Mouse (Mus musculus) heart, postnatal 0 days (tissue): ENCODE data around the gene Hadh. TPM values are rescaled to one million over a fixed set of nuclear protein-coding genes. Genes with fewer than 3 reads are reported as not detected.

ENCODE experiments used
- ATAC-seq: fragments of 200-750 bp; cut with Nextera tagmentation; 2 replicates; pipeline ENCODE4 v1.8.0; 2017; ENCODE audit warnings: low read depth, moderate number of reproducible peaks, moderate library complexity; ENCODE audit not compliant: insufficient read depth
- DNase-seq: peaks from one replicate; pipeline ENCODE4 v3.0.0-alpha.2; 2016; ENCODE audit warnings: low spot score
- H3K27ac ChIP-seq: fragments of 300-500 bp; sonication (generic); 2 replicates; pipeline ENCODE4 v1.5.1; 2014; ENCODE audit warnings: low read depth, mild to moderate bottlenecking
- H3K27me3 ChIP-seq: fragments of 300-500 bp; sonication (generic); 2 replicates; pipeline ENCODE4 v1.6.1; 2014; ENCODE audit warnings: low read length, mixed read lengths; ENCODE audit not compliant: control insufficient read depth, insufficient read depth
- H3K36me3 ChIP-seq: fragments of 300-500 bp; sonication (generic); replicated peaks from 2 replicates; pipeline ENCODE4 v1.6.1; 2014; ENCODE audit warnings: low read length, mixed read lengths; ENCODE audit not compliant: control insufficient read depth, insufficient read depth
- H3K4me1 ChIP-seq: fragments of 300-500 bp; sonication (generic); 2 replicates; pipeline ENCODE4 v1.6.1; 2014; ENCODE audit warnings: antibody characterized with exemption; ENCODE audit not compliant: control insufficient read depth, insufficient read depth
- H3K4me2 ChIP-seq: fragments of 300-500 bp; sonication (generic); 2 replicates; pipeline ENCODE4 v1.6.1; 2014; ENCODE audit warnings: low read depth, mild to moderate bottlenecking, low read length, moderate library complexity
- H3K4me3 ChIP-seq: fragments of 300-500 bp; sonication (generic); 2 replicates; pipeline ENCODE4 v1.5.1; 2014; ENCODE audit warnings: low read depth, low read length
- H3K9ac ChIP-seq: fragments of 300-500 bp; sonication (generic); replicated peaks from 2 replicates; pipeline ENCODE4 v1.6.1; 2014; ENCODE audit warnings: low read depth, low read length, mixed read lengths
- H3K9me3 ChIP-seq: fragments of 300-500 bp; sonication (generic); replicated peaks from 2 replicates; pipeline ENCODE4 v1.6.1; 2016; ENCODE audit warnings: low read length; ENCODE audit not compliant: control insufficient read depth
- CTCF ChIP-seq: IDR thresholded peaks from 2 replicates; pipeline ENCODE4 v1.5.1; 2016; ENCODE audit warnings: antibody characterized with exemption, control low read depth, low read depth
- EP300 ChIP-seq: IDR thresholded peaks from 2 replicates; pipeline ENCODE4 v1.6.1; 2016; ENCODE audit warnings: antibody characterized with exemption, low read depth
- WGBS: fragments of 180-500 bp; shearing (Covaris S2); extraction: QIAGEN DNeasy Blood & Tissue Kit; methylation state at CpG from one replicate; pipeline ENCODE4 v1.1.7; 2014; 5-methylcytosine and 5-hydroxymethylcytosine counted together
- polyA plus RNA-seq: library from polyadenylated mRNA; unstranded; fragments of >200 nt; fragmentation: Nextera tagmentation; extraction: Ambion mirVana; gene quantifications from 2 replicates; pipeline ENCODE4 v1.2.1, GENCODE M21; 2015
- total RNA-seq: library from RNA; depleted of rRNA; stranded (reverse); fragments of >200 nt; gene quantifications from 2 replicates; pipeline ENCODE4 v1.2.3, GENCODE M21; 2014; ENCODE audit warnings: low replicate concordance

Gene Hadh
- total and polyA plus RNA-seq, 2 experiments from 2014 or later = 237 to 433 TPM

- Histone ChIP-seq H3K4me3 (peak overlapping the region; percentile 77), H3K4me1 (peaks cover 27% of the 10 kb centered on the region), H3K27me3 (no peaks in the 10 kb centered on the region), H3K9me3 (no peaks in the 10 kb centered on the region), H3K36me3 (no peaks in the 10 kb centered on the region), H3K9ac (peak overlapping the region; percentile 71), H3K27ac (peak overlapping the region; percentile 90), H3K4me2 (peak overlapping the region; percentile 71)
- no peak; the same call in 1 of the 2 replicates for TF ChIP-seq CTCF
- no peak for TF ChIP-seq EP300
- peak; percentile 67 for ATAC-seq
- DNase-seq = peak; percentile 80
- 2% methylated on average over 8 of the region's 8 CpGs for WGBS
These were observed 744 bp downstream of the Hadh start for GRCm38 (mm10) chr3:131271157-131271556.

GRCm38 (mm10) chr3:131270381-131270780, 1.5 kb downstream of the Hadh start:
- 0 out of 2 replicates have a peak overlapping the region, but pooled peaks have one; percentile 90 for H3K27ac ChIP-seq
- peaks cover 34% of the 10 kb centered on the region for H3K4me1 ChIP-seq
- H3K9me3 ChIP-seq = no peaks in the 10 kb centered on the region
- H3K4me3 ChIP-seq = peak overlapping the region; percentile 77
- 67% methylated on average over 6 of the region's 6 CpGs for WGBS
- no peak for TF ChIP-seq EP300
- 0 out of 2 replicates have a peak overlapping the region, but pooled peaks have one; percentile 21 for H3K9ac ChIP-seq
- H3K4me2 ChIP-seq = peak overlapping the region; percentile 71
- DNase-seq (no peak), ATAC-seq (no peak)
- H3K27me3 ChIP-seq = no peaks in the 10 kb centered on the region
- H3K36me3 ChIP-seq = no peaks in the 10 kb centered on the region

- Histone ChIP-seq H3K9ac (no peak overlapping the region), H3K4me2 (peak overlapping the region; percentile 24), H3K9me3 (no peaks in the 10 kb centered on the region), H3K4me1 (peaks cover 42% of the 10 kb centered on the region), H3K4me3 (no peak overlapping the region), H3K27ac (peak overlapping the region; percentile 74), H3K27me3 (no peaks in the 10 kb centered on the region), H3K36me3 (0 out of 2 replicates have a peak, but pooled peaks cover 14% of the 10 kb centered on the region)
- WGBS = 41% methylated on average over 3 of the region's 3 CpGs
- peak; percentile 21; the same call in 1 of the 2 replicates for ATAC-seq
- TF ChIP-seq EP300 (no peak), CTCF (no peak)
- peak; percentile 71 for DNase-seq
These were observed 5.4 kb downstream of the Hadh start for GRCm38 (mm10) chr3:131266366-131267050.

- H3K27ac ChIP-seq = peak overlapping the region; percentile 22; the same call in 1 of the 2 replicates
- peaks cover 17% of the 10 kb centered on the region; the same call in 1 of the 2 replicates for H3K36me3 ChIP-seq
- WGBS = 65% methylated on average over 8 of the region's 8 CpGs
These were observed 6.4 kb downstream of the Hadh start for GRCm38 (mm10) chr3:131265516-131265915.

GRCm38 (mm10) chr3:131263766-131264486, 8.0 kb downstream of the Hadh start:
- 87% methylated on average over 15 of the region's 15 CpGs for WGBS
- TF ChIP-seq EP300 (no peak), CTCF (no peak)
- Histone ChIP-seq H3K9me3 (no peaks in the 10 kb centered on the region), H3K4me2 (no peak overlapping the region), H3K27ac (no peak overlapping the region), H3K27me3 (no peaks in the 10 kb centered on the region), H3K4me1 (peaks cover 43% of the 10 kb centered on the region), H3K4me3 (no peak overlapping the region), H3K36me3 (peaks cover 20% of the 10 kb centered on the region; the same call in 1 of the 2 replicates), H3K9ac (no peak overlapping the region)
- no peak for ATAC-seq
- DNase-seq = no peak

More at GRCm38 (mm10) chr3:131265516-131265915, 6.4 kb downstream of the Hadh start:
- Histone ChIP-seq H3K4me2 (no peak overlapping the region), H3K27me3 (no peaks in the 10 kb centered on the region), H3K4me3 (no peak overlapping the region), H3K4me1 (peaks cover 36% of the 10 kb centered on the region), H3K9me3 (no peaks in the 10 kb centered on the region), H3K9ac (no peak overlapping the region)
- no peak for ATAC-seq
- TF ChIP-seq EP300 (no peak), CTCF (no peak)
- no peak for DNase-seq
